Mouse (Mus musculus) kidney, postnatal 0 days (tissue): ENCODE measurements around the gene Runx3. TPM values are rescaled to one million over a fixed set of nuclear protein-coding genes. Genes with fewer than 3 reads are reported as not detected.

Experiments
- ATAC-seq: fragments of 200-750 bp; cut with Nextera tagmentation; replicated peaks from 2 replicates; pipeline ENCODE4 v1.8.0; 2017; ENCODE audit warnings: low read depth, moderate number of reproducible peaks, moderate TSS enrichment, moderate library complexity; ENCODE audit not compliant: low FRiP score
- DNase-seq: peaks from one replicate; pipeline ENCODE4 v3.0.0-alpha.2; 2016; ENCODE audit warnings: low spot score
- H3K27ac ChIP-seq: fragments of 300-500 bp; sonication (generic); 2 replicates; pipeline ENCODE4 v1.5.1; 2014; ENCODE audit warnings: mild to moderate bottlenecking
- H3K27me3 ChIP-seq: fragments of 300-500 bp; sonication (generic); 2 replicates; pipeline ENCODE4 v1.6.1; 2014; ENCODE audit warnings: low read length, mixed read lengths; ENCODE audit not compliant: insufficient read depth
- H3K36me3 ChIP-seq: fragments of 300-500 bp; sonication (generic); 2 replicates; pipeline ENCODE4 v1.6.1; 2014; ENCODE audit warnings: low read length, mixed read lengths; ENCODE audit not compliant: insufficient read depth
- H3K4me1 ChIP-seq: fragments of 300-500 bp; sonication (generic); replicated peaks from 2 replicates; pipeline ENCODE4 v1.6.1; 2014; ENCODE audit warnings: antibody characterized with exemption, low read length, mixed read lengths; ENCODE audit not compliant: insufficient read depth
- H3K4me2 ChIP-seq: fragments of 300-500 bp; sonication (generic); 2 replicates; pipeline ENCODE4 v1.6.1; 2014; ENCODE audit warnings: mild to moderate bottlenecking, low read length, moderate library complexity, mixed read lengths
- H3K4me3 ChIP-seq: fragments of 300-500 bp; sonication (generic); replicated peaks from 2 replicates; pipeline ENCODE4 v1.5.1; 2014; ENCODE audit warnings: low read depth, low read length
- H3K9ac ChIP-seq: fragments of 300-500 bp; sonication (generic); 2 replicates; pipeline ENCODE4 v1.6.1; 2014; ENCODE audit warnings: low read depth, low read length
- H3K9me3 ChIP-seq: fragments of 300-500 bp; sonication (generic); replicated peaks from 2 replicates; pipeline ENCODE4 v1.6.1; 2016; ENCODE audit warnings: low read length, inconsistent platforms, mixed read lengths
- CTCF ChIP-seq: IDR thresholded peaks from 2 replicates; pipeline ENCODE4 v1.5.1; 2016; ENCODE audit warnings: antibody characterized with exemption, low read depth, mild to moderate bottlenecking, moderate library complexity
- WGBS: fragments of 180-500 bp; shearing (Covaris S2); extraction: QIAGEN DNeasy Blood & Tissue Kit; methylation state at CpG from one replicate; pipeline ENCODE4 v1.1.7; 2014; 5-methylcytosine and 5-hydroxymethylcytosine counted together
- polyA plus RNA-seq: library from polyadenylated mRNA; unstranded; fragments of >200 nt; fragmentation: Nextera tagmentation; extraction: Ambion mirVana; gene quantifications from 2 replicates; pipeline ENCODE4 v1.2.1, GENCODE M21; 2015

The Runx3 gene
- polyA plus RNA-seq, 1 experiment from 2014 or later: 0.05 TPM

DNA sequence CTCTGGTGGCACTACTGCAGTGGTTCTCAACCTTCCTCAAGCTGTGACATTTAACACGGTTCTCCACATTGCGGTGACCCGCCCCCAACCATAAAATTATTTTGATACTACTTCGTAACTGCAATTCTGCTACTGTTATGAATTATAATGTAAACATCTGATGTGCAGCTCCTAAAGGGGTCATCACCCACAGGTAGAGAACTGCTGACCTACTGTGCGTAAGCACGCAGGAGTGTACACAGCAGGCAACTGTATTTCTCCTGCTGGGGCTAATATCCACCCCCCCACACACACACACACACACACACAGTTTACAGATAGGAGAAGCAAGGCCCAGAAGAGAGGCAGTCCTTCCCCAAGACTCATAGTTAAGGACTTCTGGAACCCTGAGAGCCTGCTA is 9.7 kb downstream of the Runx3 start:
- Histone ChIP-seq H3K27me3 (no peaks in the 10 kb centered on the region), H3K27ac (no peak overlapping the region), H3K4me3 (no peak overlapping the region), H3K9me3 (no peaks in the 10 kb centered on the region), H3K4me1 (0 out of 2 replicates have a peak, but pooled peaks cover 6% of the 10 kb centered on the region), H3K36me3 (no peaks in the 10 kb centered on the region), H3K9ac (no peak overlapping the region), H3K4me2 (no peak overlapping the region)
- DNase-seq (no peak), ATAC-seq (no peak)
- no peak for TF ChIP-seq CTCF
- WGBS: 84% methylated on average over 6 of the region's 6 CpGs

- Histone ChIP-seq H3K4me2 (no peak overlapping the region), H3K9me3 (no peaks in the 10 kb centered on the region), H3K9ac (no peak overlapping the region), H3K36me3 (no peaks in the 10 kb centered on the region), H3K27ac (no peak overlapping the region), H3K4me3 (no peak overlapping the region), H3K27me3 (no peaks in the 10 kb centered on the region), H3K4me1 (0 out of 2 replicates have a peak, but pooled peaks cover 6% of the 10 kb centered on the region)
- ATAC-seq (no peak), DNase-seq (no peak)
- 86% methylated on average over 6 of the region's 6 CpGs for WGBS
- no peak for TF ChIP-seq CTCF
These were observed 10.7 kb downstream of the Runx3 start for GRCm38 (mm10) chr4:135131145-135131544.

GRCm38 (mm10) chr4:135132797-135133196 is 12.3 kb downstream of the Runx3 start:
- Histone ChIP-seq H3K27me3 (no peaks in the 10 kb centered on the region), H3K36me3 (no peaks in the 10 kb centered on the region), H3K4me2 (no peak overlapping the region), H3K4me1 (0 out of 2 replicates have a peak, but pooled peaks cover 6% of the 10 kb centered on the region), H3K27ac (no peak overlapping the region), H3K9me3 (no peaks in the 10 kb centered on the region), H3K4me3 (no peak overlapping the region), H3K9ac (no peak overlapping the region)
- WGBS: 91% methylated on average over 12 of the region's 12 CpGs
- no peak for ATAC-seq
- no peak for TF ChIP-seq CTCF
- no peak for DNase-seq

GRCm38 (mm10) chr4:135133711-135134110 is 13.3 kb downstream of the Runx3 start:
- no peaks in the 10 kb centered on the region for H3K9me3 ChIP-seq
- H3K4me2 ChIP-seq: no peak overlapping the region
- no peak overlapping the region for H3K9ac ChIP-seq
- DNase-seq (no peak), ATAC-seq (no peak)
- H3K27me3 ChIP-seq: peaks cover 2% of the 10 kb centered on the region; the same call in 1 of the 2 replicates
- WGBS: 63% methylated on average over 4 of the region's 4 CpGs
- no peaks in the 10 kb centered on the region for H3K36me3 ChIP-seq
- H3K4me1 ChIP-seq: 0 out of 2 replicates have a peak, but pooled peaks cover 6% of the 10 kb centered on the region
- no peak overlapping the region for H3K4me3 ChIP-seq
- no peak overlapping the region for H3K27ac ChIP-seq
- no peak for TF ChIP-seq CTCF

DNA sequence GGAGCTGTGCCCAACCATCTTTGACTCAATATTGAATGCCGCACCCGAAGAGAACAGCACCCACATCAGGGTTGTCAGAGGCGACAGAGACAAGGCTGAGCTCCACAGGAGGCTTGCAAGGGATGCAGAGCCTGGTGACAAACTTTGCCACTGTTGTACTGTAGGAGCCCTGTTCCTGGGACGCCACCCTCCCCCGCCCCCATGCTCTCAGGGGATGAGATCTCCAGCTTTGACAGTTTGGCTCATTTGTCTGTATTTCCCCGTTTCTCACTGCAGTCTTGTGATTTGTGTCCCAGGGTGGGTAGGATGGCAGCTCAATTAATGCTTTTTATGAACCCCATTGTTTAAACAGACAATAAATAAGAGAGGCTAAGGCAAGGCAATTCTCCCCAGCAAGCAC is 14.9 kb downstream of the Runx3 start:
- Histone ChIP-seq H3K27me3 (peaks cover 19% of the 10 kb centered on the region), H3K9ac (no peak overlapping the region), H3K36me3 (no peaks in the 10 kb centered on the region), H3K4me2 (no peak overlapping the region), H3K27ac (no peak overlapping the region), H3K4me3 (no peak overlapping the region), H3K4me1 (no peaks in the 10 kb centered on the region), H3K9me3 (no peaks in the 10 kb centered on the region)
- TF ChIP-seq CTCF: no peak
- 73% methylated on average over 6 of the region's 6 CpGs for WGBS
- ATAC-seq (no peak), DNase-seq (no peak)

DNA sequence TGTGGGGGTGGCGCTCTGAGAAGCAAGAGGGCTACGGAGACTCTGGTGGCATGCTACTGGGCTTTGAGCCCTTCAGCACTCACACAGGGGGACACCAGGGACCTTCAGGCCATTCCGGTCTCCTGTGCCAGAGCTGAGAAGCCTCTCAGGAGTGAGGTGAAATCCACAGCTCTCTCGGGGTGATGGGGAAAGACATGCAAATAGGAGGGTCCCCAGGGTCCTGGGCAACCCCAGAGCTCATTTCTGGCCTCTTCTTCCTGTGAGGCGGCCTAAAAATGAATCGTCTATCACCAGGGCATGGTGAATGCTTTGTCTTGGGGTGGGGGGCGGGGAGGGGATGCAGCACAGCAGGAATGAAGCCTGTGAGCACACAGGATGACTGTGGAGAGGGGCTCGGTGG is 15.8 kb downstream of the Runx3 start:
- no peak for ATAC-seq

DNA sequence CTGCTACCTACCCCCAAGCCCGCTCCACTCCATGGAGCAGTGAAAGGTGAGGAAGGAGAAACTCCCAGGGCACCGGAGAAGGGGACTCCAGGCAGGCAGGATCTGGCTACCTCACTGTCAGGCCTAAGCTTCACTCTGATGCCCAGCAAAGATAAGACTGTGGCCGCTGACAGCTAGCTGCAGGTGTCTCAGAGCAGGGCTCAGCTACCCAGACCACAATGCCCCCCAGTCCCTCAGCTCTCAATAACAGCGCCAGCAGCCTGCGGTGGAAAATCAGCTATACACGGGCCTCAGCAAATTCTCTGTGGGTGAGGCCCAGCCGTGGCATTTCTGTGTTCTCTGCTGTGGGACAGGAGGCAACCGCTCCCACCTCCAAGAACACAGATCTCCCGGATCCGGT is 16.2 kb downstream of the Runx3 start:
- Histone ChIP-seq H3K36me3 (no peaks in the 10 kb centered on the region), H3K4me2 (no peak overlapping the region), H3K4me3 (no peak overlapping the region), H3K27ac (no peak overlapping the region), H3K9me3 (no peaks in the 10 kb centered on the region), H3K4me1 (no peaks in the 10 kb centered on the region), H3K27me3 (peaks cover 31% of the 10 kb centered on the region), H3K9ac (no peak overlapping the region)
- ATAC-seq: no peak
- 75% methylated on average over 10 of the region's 10 CpGs for WGBS
- TF ChIP-seq CTCF: no peak
- no peak for DNase-seq

More for the DNA sequence above, 15.8 kb downstream of the Runx3 start:
- H3K36me3 ChIP-seq: no peaks in the 10 kb centered on the region
- no peak for DNase-seq
- H3K4me2 ChIP-seq: no peak overlapping the region
- peaks cover 27% of the 10 kb centered on the region for H3K27me3 ChIP-seq
- H3K27ac ChIP-seq: no peak overlapping the region
- TF ChIP-seq CTCF: no peak
- 74% methylated on average over 8 of the region's 8 CpGs for WGBS
- H3K9ac ChIP-seq: no peak overlapping the region
- no peak overlapping the region for H3K4me3 ChIP-seq
- no peaks in the 10 kb centered on the region for H3K4me1 ChIP-seq
- no peaks in the 10 kb centered on the region for H3K9me3 ChIP-seq
